Mouse (Mus musculus) liver, postnatal 0 days (tissue): ENCODE data around the gene Ppp3cb.

ENCODE experiments used
- CTCF ChIP-seq: sonication (generic); IDR thresholded peaks from 2 replicates; pipeline ENCODE4 v1.5.1; 2016; ENCODE audit warnings: antibody characterized with exemption, low read depth
- EP300 ChIP-seq: IDR thresholded peaks from 2 replicates; pipeline ENCODE4 v1.6.1; 2016; ENCODE audit warnings: antibody characterized with exemption, low read depth, mild to moderate bottlenecking

- no peak for TF ChIP-seq CTCF
- no peak for TF ChIP-seq EP300
Measured at GRCm38 (mm10) chr14:20587458-20587857, 41.1 kb upstream of the Ppp3cb start.
